Mouse (Mus musculus) urinary bladder, postnatal 25 days (tissue): Measurements from ENCODE around the gene Olfr981.
"Not testable (repeated sequence)": the region's sequence is repeated elsewhere in the genome, so short reads cannot be mapped to it uniquely, and the experiment has no call there.

Experiments used
- DNase-seq: peaks from one replicate; pipeline ENCODE4 v3.0.0; 2022; ENCODE audit warnings: low spot score

The Olfr981 gene

GRCm38 (mm10) chr9:40021164-40021563 lies at the start of gene Olfr981:
Gene Olfr981 (plus strand): TSS chr9:40021464.
- no peak for DNase-seq

DNA sequence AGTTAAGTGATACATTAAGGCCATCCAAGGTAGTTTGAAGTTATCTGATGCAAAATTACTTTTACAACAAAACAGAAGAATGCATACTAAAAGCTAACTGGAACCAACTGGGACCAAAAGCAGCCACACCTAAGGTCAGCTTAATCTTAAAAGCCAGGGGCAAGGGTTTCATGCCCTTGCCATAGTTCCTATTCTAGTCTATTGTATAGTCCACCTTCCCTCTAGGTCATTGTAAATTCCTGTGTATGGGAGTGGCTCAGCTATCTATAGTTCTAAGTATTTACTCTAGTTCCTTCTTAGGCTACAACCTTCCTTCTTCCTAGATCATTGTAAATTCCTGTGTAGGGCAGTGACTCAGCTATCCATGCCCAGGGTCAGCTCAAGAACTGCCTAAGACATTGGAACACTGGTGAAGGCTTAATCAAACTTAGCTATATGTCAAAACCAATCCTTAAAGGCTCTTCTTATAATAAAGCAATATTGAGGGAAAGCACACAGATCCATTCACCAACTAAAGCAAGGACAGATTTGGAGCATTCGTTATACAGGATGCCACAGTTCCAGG lies 44.6 kb upstream of the Olfr981 start:
- DNase-seq, result not testable (repeated sequence)

DNA sequence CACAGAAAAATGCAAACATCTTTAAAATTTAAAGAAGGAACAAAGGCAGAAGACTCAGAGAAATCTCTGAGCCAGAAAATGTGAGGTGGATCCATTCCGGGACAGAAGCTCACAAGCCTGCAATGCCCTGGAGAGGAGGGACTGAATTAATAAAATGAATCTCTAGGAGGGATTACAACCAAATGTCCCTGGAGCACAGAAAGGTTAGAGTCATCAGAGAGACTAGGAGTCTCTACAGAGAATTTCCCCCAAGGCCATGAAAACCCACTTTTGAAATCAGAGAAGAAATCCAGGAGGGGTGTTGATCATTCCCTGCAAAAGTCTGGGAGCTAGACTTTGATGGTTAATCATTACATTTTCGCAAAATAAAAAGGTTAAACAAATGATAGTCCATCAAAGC lies 29.5 kb upstream of the Olfr981 start, which contains the start of gene Olfr978:
Gene Olfr978 (plus strand): TSS at position 301 of the 400 bp plus-strand sequence.
- no peak for DNase-seq

GRCm38 (mm10) chr9:40003365-40003764 lies 17.9 kb upstream of the Olfr981 start, which contains the start of gene Olfr979:
Gene Olfr979 (minus strand): TSS chr9:40003465.
- DNase-seq, result no peak

DNA sequence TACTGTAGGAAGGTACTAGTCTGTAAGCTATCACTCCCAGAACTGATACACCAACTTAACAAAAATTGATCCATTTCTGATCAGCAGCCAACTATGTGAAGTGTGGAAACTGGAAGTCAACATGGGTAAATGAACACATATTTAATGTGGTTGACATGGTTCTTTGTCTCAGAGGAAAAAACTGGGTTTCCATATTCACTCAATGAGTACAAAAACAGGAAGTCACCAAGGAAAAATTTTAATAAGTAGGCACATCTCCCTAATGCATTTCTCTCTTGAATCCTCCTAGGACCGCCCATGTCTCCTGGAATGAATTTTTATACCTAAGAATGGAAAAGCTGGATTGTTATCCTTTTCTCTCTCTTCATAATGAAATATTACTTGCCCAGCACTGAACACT lies 11.8 kb upstream of the Olfr981 start, which contains the start of gene Olfr980:
Gene Olfr980 (minus strand): TSS at position 101 of the 400 bp plus-strand sequence.
- DNase-seq, result no peak

DNA sequence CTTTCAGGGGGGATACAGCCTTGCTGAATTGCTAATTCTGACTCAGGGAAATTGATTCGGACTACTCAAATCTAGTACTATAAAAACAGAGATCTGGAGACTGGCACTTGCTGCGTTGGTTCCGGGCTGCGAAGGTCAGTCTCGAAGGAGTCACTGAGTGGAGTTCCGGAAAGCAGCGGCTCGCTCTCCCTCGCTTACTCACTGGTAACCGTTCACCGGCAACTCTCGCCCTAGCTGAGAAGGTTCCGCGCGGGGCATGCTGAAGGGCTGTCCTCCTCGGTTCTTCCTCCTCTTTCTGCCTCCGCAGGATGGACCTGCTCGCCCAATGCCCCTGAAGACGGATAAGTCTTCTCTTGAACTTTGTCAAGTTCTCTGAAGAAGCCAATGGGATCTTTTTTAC lies 28.9 kb downstream of the Olfr981 start:
- no peak for DNase-seq

DNA sequence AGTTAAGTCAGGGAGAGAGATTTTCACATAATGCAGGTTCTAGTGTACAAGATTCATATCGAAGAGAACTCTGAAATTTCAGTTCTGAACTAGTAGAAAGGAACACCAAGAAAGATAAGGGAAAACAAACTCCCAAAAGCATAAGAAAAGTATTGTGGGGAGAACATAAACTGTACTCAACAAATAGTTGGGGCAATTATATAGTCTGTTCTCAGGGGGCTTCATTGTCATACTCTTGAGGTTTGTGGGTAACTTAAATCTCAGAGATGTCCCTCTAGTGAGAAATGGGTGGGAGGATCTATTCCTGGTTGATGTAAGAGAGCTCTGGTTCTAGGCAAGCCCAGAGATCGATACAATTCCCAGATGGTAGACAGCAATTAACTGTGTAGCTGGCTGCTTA lies 52.3 kb downstream of the Olfr981 start, which contains the start of gene Olfr982:
Gene Olfr982 (plus strand): TSS at position 301 of the 400 bp plus-strand sequence.
- no peak for DNase-seq
